Mouse (Mus musculus): ENCODE data around the gene Ssna1. TPM values are rescaled to one million over a fixed set of nuclear protein-coding genes. Genes with fewer than 3 reads are reported as not detected.

Ssna1 gene
- polyA plus RNA-seq, 1 experiment from 2014 or later = 190 TPM

DNA sequence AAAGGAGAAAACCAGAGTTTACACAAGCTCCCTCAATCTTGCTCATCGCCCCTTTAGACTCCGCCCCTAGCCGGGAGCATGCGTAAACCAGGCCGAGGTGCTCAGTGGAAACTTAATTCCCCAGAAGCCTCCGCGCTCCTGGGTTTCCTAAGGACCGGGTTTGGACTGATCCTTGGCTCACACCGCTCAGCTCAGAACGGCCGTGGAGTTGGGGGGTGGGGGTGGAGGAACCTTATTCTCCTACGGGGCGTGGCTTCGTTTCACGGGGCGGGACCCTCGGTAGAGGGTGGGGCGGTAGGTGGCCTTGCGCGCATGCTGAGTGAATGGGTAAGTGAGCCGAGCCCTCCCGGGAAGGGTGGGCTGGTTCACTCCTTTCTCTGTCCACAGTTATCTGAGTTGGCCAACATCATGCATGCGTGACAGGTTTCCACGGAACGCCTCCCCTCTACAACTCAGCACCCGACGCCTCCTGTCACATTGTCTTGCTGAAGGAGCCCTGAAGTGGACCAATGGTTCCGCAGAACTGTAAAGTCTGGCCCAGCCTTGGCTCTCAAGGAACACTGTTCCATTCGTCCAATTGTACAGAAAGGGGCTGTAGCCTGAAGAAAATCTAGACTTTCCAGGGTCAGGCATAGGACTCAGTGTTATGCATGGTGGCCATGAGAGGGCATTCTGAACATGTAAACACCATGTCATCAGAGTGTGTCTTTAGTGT, 31.4 kb downstream of the Ssna1 start:
- peak; percentile 75 for ATAC-seq (ENCODE audit: low FRiP score)
- peaks cover 22% of the 10 kb centered on the region for H3K4me1 ChIP-seq (replicated peaks; ENCODE audit: control insufficient read depth, insufficient read depth, low read length)
- H3K9ac ChIP-seq = peak overlapping the region; percentile 87; the same call in 1 of the 2 replicates
- H3K27me3 ChIP-seq (ENCODE audit: control insufficient read depth, insufficient read depth, low read length) = peaks cover 6% of the 10 kb centered on the region; the same call in 1 of the 2 replicates
- peak overlapping the region; percentile 60 for H3K27ac ChIP-seq
- H3K9me3 ChIP-seq (ENCODE audit: control insufficient read depth, low read length) = no peaks in the 10 kb centered on the region
- H3K4me3 ChIP-seq (replicated peaks; ENCODE audit: low read length) = peak overlapping the region; percentile 72
- peak overlapping the region; percentile 86 for H3K4me2 ChIP-seq (replicated peaks)
- peaks cover 20% of the 10 kb centered on the region for H3K36me3 ChIP-seq (replicated peaks; ENCODE audit: control insufficient read depth, insufficient read depth)
- peak; percentile 76 for DNase-seq (ENCODE audit: low spot score)
- under 1% methylated on average over 29 of the region's 29 CpGs for WGBS

DNA sequence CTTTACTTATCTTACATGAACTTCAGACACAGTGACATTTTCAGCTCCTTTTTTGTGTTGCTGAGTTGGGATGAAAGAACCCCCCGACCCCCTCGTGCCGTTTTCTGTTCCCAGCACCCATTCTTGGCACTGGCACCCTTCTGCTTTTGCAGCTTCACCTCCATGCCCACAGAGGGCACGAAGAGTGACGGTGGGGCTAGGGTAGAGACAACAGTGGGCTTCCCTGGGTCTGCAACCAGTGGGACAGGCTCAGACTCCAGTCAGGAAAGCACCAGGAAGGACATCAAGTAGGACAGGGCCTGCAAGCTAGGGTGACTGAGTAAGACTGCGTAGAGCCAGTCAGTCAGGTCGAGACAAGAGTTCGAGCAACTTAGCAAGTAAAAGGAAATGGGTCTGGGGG, 31.9 kb downstream of the Ssna1 start:
- no peak for ATAC-seq (ENCODE audit: low FRiP score)
- 48% methylated on average over 8 of the region's 8 CpGs for WGBS

GRCm38 (mm10) chr2:25239766-25240165, 32.5 kb downstream of the Ssna1 start:
- Histone ChIP-seq H3K9me3 (ENCODE audit: control insufficient read depth, low read length) (no peaks in the 10 kb centered on the region), H3K27ac (no peak overlapping the region), H3K27me3 (ENCODE audit: control insufficient read depth, insufficient read depth, low read length) (peaks cover 6% of the 10 kb centered on the region; the same call in 1 of the 2 replicates), H3K9ac (no peak overlapping the region), H3K4me1 (replicated peaks; ENCODE audit: control insufficient read depth, insufficient read depth, low read length) (peaks cover 22% of the 10 kb centered on the region), H3K4me2 (replicated peaks) (no peak overlapping the region), H3K36me3 (replicated peaks; ENCODE audit: control insufficient read depth, insufficient read depth) (peaks cover 9% of the 10 kb centered on the region), H3K4me3 (replicated peaks; ENCODE audit: low read length) (no peak overlapping the region)
- 87% methylated on average over 3 of the region's 3 CpGs for WGBS
- no peak for ATAC-seq (ENCODE audit: low FRiP score)
- no peak for DNase-seq (ENCODE audit: low spot score)

More for the DNA sequence above, 31.9 kb downstream of the Ssna1 start:
- Histone ChIP-seq H3K27ac (peak overlapping the region; percentile 60), H3K27me3 (ENCODE audit: control insufficient read depth, insufficient read depth, low read length) (peaks cover 6% of the 10 kb centered on the region; the same call in 1 of the 2 replicates), H3K36me3 (replicated peaks; ENCODE audit: control insufficient read depth, insufficient read depth) (peaks cover 15% of the 10 kb centered on the region), H3K9ac (peak overlapping the region; percentile 87; the same call in 1 of the 2 replicates), H3K4me1 (replicated peaks; ENCODE audit: control insufficient read depth, insufficient read depth, low read length) (peaks cover 22% of the 10 kb centered on the region), H3K4me3 (replicated peaks; ENCODE audit: low read length) (peak overlapping the region; percentile 72), H3K9me3 (ENCODE audit: control insufficient read depth, low read length) (no peaks in the 10 kb centered on the region), H3K4me2 (replicated peaks) (peak overlapping the region; percentile 86)
- no peak for DNase-seq (ENCODE audit: low spot score)

GRCm38 (mm10) chr2:25238106-25238505, 34.1 kb downstream of the Ssna1 start:
- Histone ChIP-seq H3K4me1 (replicated peaks; ENCODE audit: control insufficient read depth, insufficient read depth, low read length) (peaks cover 22% of the 10 kb centered on the region), H3K9ac (no peak overlapping the region), H3K27ac (no peak overlapping the region), H3K36me3 (replicated peaks; ENCODE audit: control insufficient read depth, insufficient read depth) (no peaks in the 10 kb centered on the region), H3K9me3 (ENCODE audit: control insufficient read depth, low read length) (no peaks in the 10 kb centered on the region), H3K4me2 (replicated peaks) (no peak overlapping the region), H3K4me3 (replicated peaks; ENCODE audit: low read length) (no peak overlapping the region), H3K27me3 (ENCODE audit: control insufficient read depth, insufficient read depth, low read length) (peaks cover 6% of the 10 kb centered on the region; the same call in 1 of the 2 replicates)
- ATAC-seq (ENCODE audit: low FRiP score) (no peak), DNase-seq (ENCODE audit: low spot score) (no peak)

- Histone ChIP-seq H3K27ac (no peak overlapping the region), H3K27me3 (ENCODE audit: control insufficient read depth, insufficient read depth, low read length) (peaks cover 6% of the 10 kb centered on the region; the same call in 1 of the 2 replicates), H3K9me3 (ENCODE audit: control insufficient read depth, low read length) (no peaks in the 10 kb centered on the region), H3K4me1 (replicated peaks; ENCODE audit: control insufficient read depth, insufficient read depth, low read length) (peaks cover 16% of the 10 kb centered on the region), H3K4me3 (replicated peaks; ENCODE audit: low read length) (no peak overlapping the region), H3K36me3 (replicated peaks; ENCODE audit: control insufficient read depth, insufficient read depth) (no peaks in the 10 kb centered on the region), H3K4me2 (replicated peaks) (no peak overlapping the region), H3K9ac (no peak overlapping the region)
- no peak for ATAC-seq (ENCODE audit: low FRiP score)
- no peak for DNase-seq (ENCODE audit: low spot score)
- 75% methylated on average over 4 of the region's 4 CpGs for WGBS
These were observed 34.7 kb downstream of the Ssna1 start for GRCm38 (mm10) chr2:25237522-25237921.

- 49% methylated on average over 8 of the region's 8 CpGs for WGBS
- H3K9me3 ChIP-seq (ENCODE audit: control insufficient read depth, low read length) = no peaks in the 10 kb centered on the region
- H3K9ac ChIP-seq = no peak within 1 kb of the TSS
- H3K36me3 ChIP-seq (replicated peaks; ENCODE audit: control insufficient read depth, insufficient read depth) = no peaks in the 10 kb centered on the region
- peaks cover 6% of the 10 kb centered on the region; the same call in 1 of the 2 replicates for H3K27me3 ChIP-seq (ENCODE audit: control insufficient read depth, insufficient read depth, low read length)
- no peak within 1 kb of the TSS for H3K4me3 ChIP-seq (replicated peaks; ENCODE audit: low read length)
- no peak for ATAC-seq (ENCODE audit: low FRiP score)
- no peak within 1 kb of the TSS for H3K4me2 ChIP-seq (replicated peaks)
- no peak for DNase-seq (ENCODE audit: low spot score)
- no peak within 1 kb of the TSS for H3K27ac ChIP-seq
- H3K4me1 ChIP-seq (replicated peaks; ENCODE audit: control insufficient read depth, insufficient read depth, low read length) = peaks cover 8% of the 10 kb centered on the region
These were observed 35.6 kb downstream of the Ssna1 start, which contains the start of gene Rnf224 for GRCm38 (mm10) chr2:25236614-25237013. Rnf224 (minus strand) TSS chr2:25236787.

DNA sequence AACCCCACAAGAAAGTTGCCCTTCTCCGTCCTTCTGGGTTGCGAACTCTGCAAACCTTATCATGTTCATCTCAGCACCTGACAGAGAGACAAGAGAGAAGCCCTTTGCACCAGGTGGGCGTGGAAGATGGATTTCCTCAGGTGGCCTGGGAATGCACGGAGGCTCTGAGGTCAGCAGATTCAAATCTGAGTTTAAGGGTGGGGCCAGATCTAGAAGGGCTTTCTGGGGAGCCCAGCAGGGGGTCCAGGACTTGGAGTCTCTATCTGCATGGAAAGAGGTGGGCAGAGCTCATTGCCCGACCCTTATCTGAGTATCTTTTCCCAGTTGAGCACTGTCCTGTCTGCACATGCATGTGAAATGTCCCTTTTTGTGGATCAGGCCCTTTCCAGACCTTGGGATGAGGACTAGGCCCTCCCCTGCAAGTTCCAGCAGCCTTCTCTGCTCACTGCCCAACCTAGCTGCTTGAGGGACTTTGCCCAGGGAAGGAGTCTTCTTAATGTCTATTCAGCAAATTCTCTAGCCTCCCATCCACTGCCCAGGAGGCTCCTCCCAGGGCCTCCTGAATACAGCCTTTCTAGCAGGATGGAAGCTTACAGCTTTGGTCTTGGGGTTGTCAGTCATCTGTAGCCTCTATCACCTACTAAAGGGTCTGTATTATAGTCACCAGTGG, 37.6 kb downstream of the Ssna1 start:
- ATAC-seq (ENCODE audit: low FRiP score) = no peak
- H3K36me3 ChIP-seq (replicated peaks; ENCODE audit: control insufficient read depth, insufficient read depth) = no peaks in the 10 kb centered on the region
- peaks cover 6% of the 10 kb centered on the region; the same call in 1 of the 2 replicates for H3K27me3 ChIP-seq (ENCODE audit: control insufficient read depth, insufficient read depth, low read length)
- no peaks in the 10 kb centered on the region for H3K9me3 ChIP-seq (ENCODE audit: control insufficient read depth, low read length)
- 75% methylated on average over 5 of the region's 5 CpGs for WGBS
- H3K4me2 ChIP-seq (replicated peaks) = no peak overlapping the region
- DNase-seq (ENCODE audit: low spot score) = no peak
- no peak overlapping the region for H3K4me3 ChIP-seq (replicated peaks; ENCODE audit: low read length)
- H3K27ac ChIP-seq = no peak overlapping the region
- H3K4me1 ChIP-seq (replicated peaks; ENCODE audit: control insufficient read depth, insufficient read depth, low read length) = no peaks in the 10 kb centered on the region
- no peak overlapping the region for H3K9ac ChIP-seq

DNA sequence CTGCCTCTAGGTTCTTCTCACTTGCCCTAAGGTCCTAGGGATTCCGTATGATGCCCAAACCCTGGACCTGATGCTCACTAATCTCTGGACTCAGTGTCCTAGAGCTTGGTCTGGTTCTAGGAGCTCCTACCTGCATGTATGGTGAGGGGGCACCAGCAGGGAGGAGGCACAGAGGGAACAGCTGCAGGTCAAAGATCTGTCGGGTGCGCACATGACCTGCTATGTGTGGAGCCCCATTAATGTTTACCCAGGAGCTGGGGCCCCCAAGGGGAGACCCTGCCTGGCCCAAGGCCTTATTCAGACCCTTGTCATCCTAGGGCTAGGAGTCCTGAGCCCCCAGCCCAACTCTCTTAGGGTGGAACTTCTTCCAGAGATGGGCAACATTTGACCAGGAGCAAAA, 38.2 kb downstream of the Ssna1 start, which contains the start of gene Slc34a3:
Gene Slc34a3, minus strand, starts transcription at position 315 of the 400 bp plus-strand sequence.
- peaks cover 6% of the 10 kb centered on the region; the same call in 1 of the 2 replicates for H3K27me3 ChIP-seq (ENCODE audit: control insufficient read depth, insufficient read depth, low read length)
- no peak for ATAC-seq (ENCODE audit: low FRiP score)
- 83% methylated on average over 3 of the region's 3 CpGs for WGBS

DNA sequence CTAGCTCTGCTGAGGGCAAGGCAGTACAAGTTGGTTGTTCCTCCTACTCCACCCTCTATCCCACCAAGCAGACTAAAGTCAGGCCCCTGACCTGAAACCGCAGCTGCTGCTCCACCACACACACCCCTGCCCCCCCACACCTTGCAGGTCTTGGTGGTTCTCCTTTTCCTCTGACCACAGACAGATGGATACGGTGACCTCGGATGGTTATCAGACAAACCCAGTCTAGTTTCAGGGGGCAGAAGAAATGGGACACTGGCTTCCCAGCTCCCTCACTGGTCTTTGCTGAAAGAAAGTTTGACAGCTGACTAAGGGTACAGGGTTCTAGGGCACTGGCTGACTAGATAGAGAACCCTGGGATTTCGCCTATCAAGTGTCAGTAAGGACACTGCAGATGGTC, 38.8 kb downstream of the Ssna1 start:
- Histone ChIP-seq H3K4me3 (replicated peaks; ENCODE audit: low read length) (no peak overlapping the region), H3K4me1 (replicated peaks; ENCODE audit: control insufficient read depth, insufficient read depth, low read length) (0 out of 2 replicates have a peak, but pooled peaks cover 3% of the 10 kb centered on the region), H3K36me3 (replicated peaks; ENCODE audit: control insufficient read depth, insufficient read depth) (no peaks in the 10 kb centered on the region), H3K4me2 (replicated peaks) (no peak overlapping the region), H3K9ac (no peak overlapping the region), H3K9me3 (ENCODE audit: control insufficient read depth, low read length) (no peaks in the 10 kb centered on the region), H3K27me3 (ENCODE audit: control insufficient read depth, insufficient read depth, low read length) (peaks cover 6% of the 10 kb centered on the region; the same call in 1 of the 2 replicates), H3K27ac (no peak overlapping the region)
- 79% methylated on average over 4 of the region's 4 CpGs for WGBS
- no peak for ATAC-seq (ENCODE audit: low FRiP score)
- DNase-seq (ENCODE audit: low spot score) = no peak

More for the DNA sequence above, 38.2 kb downstream of the Ssna1 start, which contains the start of gene Slc34a3:
- Histone ChIP-seq H3K36me3 (replicated peaks; ENCODE audit: control insufficient read depth, insufficient read depth) (no peaks in the 10 kb centered on the region), H3K4me2 (replicated peaks) (no peak within 1 kb of the TSS), H3K27ac (no peak within 1 kb of the TSS), H3K9ac (no peak within 1 kb of the TSS), H3K4me1 (replicated peaks; ENCODE audit: control insufficient read depth, insufficient read depth, low read length) (0 out of 2 replicates have a peak, but pooled peaks cover under 1% of the 10 kb centered on the region), H3K9me3 (ENCODE audit: control insufficient read depth, low read length) (no peaks in the 10 kb centered on the region), H3K4me3 (replicated peaks; ENCODE audit: low read length) (no peak within 1 kb of the TSS)
- no peak for DNase-seq (ENCODE audit: low spot score)

All from hindbrain, embryonic 14.5 days (tissue).